Mouse (Mus musculus) hindlimb bud, embryonic 11.5 days (tissue): ENCODE measurements around the gene Nek2.
A peak's percentile ranks its signal among the peaks of the same experiment; 100 is the strongest.

Source experiments
- DNase-seq: peaks from one replicate; pipeline ENCODE4 v3.0.0-alpha.2; 2012; ENCODE audit warnings: low read depth, low spot score; ENCODE audit errors: extremely low spot score

Gene Nek2

DNA sequence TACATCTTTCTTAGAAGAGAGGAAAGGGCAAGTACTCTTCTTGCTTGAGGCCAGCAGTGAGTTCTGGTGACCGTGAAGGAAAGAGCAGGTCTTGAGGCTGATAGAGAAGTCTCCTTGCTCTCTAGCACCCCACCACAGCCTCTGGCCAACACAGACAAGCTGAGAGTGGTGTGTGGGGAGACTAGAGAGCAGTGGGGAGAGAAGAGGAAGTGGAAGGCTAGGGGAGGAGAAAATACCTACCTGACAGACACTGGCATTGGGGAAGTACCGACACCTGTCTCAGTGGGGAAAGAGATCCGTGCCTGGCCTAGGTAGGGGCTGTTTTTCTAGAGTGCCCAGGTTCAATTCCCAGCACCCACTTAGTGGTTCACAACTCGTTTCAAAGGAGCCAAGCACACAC, 7.0 kb upstream of the Nek2 start:
- no peak for DNase-seq

DNA sequence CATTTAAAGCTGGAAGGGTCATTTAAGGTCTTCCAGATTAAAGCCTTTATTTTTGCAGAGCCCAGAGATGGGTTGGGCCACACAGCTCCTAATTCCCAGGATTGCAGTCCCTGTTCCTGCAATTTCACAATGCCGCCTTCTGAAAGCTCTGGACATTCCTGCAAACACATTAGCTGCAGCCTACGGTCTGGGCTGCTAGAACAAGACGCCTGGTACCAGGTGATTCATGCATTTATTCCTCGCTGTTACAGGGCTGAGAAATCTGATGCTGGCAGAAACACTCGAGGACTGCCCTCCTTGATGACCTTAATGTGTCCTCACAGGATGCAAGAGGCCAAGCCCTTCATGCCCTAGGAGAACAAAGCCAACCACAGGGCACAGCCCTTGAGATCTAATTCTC, 6.3 kb upstream of the Nek2 start:
- DNase-seq, result no peak

DNA sequence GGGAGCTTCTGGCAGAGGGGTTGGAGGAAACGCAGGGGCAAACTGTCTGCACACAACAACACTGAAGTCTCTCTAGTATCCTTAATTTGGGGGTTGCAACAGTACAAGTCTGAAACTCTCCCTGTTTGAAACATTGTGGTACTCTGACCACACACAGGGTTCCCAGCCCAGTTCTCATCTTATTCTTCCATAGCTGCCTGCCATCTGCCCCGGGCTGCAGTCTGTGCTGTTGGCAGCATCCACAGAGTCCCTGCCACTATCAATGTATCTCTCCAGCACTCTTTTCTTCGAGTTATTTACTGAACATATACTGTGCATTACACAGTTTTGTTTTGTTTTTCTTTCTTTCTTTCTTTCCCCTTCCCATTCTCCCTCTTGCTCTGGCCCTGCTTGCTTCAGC, 4.6 kb upstream of the Nek2 start:
- no peak for DNase-seq

DNA sequence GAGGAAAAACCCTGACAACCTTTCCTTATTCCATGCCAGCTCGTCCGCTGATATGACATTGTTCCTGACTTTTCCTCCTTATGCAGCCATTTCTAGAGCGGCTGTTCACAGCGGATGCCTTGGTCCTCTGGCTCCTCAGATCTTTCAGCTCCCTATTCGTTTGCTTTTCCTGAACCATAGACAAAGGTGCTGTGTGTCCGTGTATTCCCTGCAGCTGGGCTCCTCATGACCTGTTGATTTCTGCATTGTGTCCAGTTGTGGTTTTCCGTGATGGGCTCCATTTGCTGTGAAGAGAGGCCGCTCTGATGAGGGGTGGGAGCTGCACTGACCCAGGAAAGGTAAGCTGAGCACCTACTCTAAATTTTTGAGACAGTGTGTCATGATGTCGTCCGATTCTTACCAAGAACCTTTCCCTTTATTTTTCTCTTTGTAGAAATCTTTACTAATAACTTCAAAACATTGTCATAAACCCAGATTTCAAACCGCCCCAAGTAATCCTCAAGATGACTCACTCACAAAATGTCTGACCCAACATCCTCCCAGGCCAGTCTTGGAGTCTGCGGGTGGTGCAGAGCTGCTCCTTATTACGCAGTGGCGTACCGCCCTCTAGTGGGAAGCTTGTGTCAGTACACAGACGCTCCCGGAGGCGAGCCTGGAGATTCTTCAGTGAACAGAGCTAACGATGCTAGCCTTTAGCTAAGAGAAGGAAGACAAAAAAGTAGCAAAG, 3.7 kb upstream of the Nek2 start:
- peak; percentile 77 for DNase-seq

DNA sequence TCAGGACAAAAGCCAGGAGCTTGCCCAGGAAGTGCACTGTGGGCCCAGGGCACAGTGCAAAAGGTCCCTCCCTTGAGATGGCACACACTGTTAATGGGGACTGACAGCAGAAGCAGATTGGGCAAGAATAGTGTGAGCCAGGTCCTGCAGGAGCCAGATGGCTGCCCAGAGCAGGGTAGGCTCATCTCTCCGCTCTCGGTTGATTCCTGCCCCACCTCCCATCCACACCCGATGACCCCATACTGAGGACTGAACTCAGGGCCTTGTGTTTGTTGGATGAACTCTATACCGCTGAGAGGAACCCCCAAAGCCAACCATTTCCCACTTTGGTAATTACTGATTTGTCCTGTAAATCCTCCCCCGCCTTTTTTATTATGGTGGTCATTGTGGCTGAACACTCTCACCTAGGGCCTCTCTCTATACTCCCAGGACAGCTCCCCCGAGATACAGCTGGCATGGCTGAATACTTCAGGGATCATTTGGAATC, 3.1 kb upstream of the Nek2 start:
- DNase-seq, result no peak

DNA sequence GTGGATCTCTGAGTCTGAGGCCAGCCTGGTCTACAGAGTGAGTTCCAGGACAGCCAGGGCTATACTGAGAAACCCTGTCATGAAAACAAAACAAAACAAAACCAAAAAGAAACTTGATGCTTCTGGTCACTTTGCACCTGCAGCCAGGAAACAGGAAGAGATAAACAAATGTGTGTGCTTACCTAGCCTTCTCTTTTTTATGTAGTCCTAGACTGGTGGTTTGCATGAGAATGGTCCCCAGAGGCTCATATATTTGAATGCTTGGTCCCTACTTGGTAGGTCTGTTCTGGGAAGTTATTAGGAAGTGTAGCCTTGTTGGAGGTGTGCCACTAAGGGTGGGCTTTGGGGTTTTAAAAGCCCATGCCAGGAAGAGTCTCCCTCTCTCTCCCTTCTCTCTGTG, 2.2 kb upstream of the Nek2 start:
- DNase-seq, result no peak

DNA sequence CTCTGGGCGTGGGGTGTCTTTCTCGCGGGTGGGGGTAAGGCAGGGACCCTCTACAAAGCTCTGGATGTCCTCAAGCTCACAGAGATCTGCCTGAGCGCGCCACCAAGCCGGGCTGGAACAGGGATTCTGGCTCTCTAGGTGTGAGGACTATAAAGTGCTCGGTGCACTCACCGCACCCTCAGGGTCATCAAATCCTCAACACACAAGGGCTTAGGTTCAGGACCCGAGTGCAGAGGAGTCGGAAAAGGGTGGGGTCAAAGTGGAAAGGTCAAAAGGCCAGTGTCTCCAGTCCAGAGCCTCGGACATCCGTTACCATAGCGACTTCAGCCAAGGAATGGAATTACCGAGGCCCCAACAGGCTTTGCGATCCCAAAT, 306 bp upstream of the Nek2 start:
- no peak for DNase-seq

DNA sequence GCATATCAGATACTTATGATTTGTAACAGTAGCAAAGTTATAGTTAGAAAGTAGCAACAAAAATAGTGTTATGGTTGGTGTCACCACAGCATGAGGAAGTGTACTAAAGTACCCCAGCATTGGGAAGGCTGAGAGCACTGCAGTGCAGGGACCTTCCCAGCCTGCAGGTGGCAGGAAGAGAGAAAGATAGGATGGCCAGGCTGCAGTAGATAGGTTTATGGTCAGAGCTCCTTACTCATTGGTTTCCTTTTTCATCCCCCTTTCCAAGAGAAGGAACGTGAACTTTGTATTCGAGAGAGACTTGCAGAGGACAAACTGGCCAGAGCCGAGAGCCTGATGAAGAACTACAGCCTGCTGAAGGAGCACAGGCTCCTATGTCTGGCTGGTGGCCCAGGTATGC, 7.9 kb downstream of the Nek2 start:
- no peak for DNase-seq

DNA sequence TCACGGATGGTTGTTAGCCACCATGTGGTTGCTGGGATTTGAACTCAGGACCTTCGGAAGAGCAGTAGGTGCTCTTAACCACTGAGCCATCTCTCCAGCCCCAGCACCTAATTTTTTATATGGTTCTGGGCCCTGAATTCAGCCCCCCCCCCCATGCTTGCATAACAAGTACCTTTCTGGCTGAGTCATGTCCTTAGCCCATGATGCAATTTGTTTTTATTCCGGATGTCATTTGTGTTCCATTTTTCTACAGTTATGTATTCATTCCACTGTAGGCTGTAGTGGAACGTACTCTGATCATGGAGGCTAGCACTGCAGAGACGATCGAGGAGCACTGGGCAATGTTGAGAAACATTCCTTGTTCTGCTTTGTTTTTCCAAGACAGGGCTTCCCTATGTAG, 12.2 kb downstream of the Nek2 start:
- no peak for DNase-seq

DNA sequence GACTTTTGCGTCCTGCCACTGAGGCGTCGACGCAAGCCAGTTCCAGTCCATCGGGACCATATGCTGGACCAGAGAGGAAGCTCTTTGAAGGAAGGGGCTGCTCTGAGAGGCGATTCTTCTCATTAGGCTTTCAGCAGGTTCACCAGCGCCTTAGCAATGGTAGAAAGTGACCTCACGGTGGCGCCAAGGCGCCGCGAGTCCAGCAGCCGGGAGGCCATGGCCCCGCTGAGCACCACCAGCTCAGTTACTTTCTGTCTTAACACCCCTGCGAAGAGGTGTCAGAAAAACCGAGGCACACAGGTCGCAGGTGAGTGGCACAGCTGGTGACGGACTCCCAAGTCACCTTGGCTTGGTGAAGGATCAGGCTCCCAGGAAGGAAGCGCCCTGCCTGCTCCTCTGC, 13.6 kb downstream of the Nek2 start:
- DNase-seq, result peak; percentile 42

DNA sequence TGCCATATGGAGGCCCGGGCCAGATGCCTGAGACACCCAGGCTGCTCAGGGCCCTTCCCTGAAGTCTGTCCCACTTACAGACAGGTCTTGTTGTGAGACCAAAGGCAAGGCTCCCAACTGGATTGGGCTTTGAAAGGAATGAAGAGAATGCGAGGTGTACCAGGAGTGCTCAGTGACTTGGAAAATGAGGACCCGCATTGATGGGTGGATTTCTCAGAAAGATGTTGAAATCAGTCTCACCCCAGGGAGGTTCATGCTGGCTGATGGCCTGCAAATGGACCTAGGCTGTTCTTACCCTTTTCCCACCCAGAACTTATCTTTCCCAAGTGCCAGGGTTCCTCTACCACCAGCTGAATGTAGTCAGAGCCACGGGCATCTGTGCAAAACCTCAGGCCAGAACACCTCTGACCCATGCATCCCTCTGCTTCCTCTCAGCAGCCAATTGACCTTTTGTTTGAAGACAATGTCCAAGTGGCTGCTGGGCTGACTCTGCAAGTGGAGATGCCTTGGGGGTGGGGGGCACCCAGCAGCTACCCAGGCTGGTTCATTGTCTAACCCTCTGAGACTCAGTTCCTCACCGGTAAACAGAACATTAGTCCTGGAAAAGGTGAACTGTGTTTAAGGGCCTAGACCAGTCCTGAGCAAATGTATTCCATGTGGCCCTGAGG, 15.2 kb downstream of the Nek2 start:
- no peak for DNase-seq

DNA sequence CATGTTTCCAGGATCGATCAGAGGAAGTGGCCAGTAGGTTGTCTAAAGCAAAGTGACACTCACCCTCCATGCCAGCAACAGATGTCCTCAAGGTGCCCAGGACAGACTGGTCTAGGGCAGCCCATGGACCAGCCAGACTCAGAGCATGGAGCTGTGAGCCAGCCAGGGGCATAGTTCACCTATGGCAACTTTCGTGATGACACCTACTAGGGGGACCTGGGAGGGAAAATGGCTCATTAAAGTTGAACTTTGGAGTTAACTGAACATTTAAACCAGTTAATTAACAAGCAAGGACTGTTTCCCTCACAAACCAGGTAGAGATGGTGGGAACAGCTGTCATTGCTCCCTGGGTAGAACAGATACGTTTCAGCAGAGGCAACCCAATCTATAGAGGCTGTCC, 16.4 kb downstream of the Nek2 start:
- DNase-seq, result no peak

DNA sequence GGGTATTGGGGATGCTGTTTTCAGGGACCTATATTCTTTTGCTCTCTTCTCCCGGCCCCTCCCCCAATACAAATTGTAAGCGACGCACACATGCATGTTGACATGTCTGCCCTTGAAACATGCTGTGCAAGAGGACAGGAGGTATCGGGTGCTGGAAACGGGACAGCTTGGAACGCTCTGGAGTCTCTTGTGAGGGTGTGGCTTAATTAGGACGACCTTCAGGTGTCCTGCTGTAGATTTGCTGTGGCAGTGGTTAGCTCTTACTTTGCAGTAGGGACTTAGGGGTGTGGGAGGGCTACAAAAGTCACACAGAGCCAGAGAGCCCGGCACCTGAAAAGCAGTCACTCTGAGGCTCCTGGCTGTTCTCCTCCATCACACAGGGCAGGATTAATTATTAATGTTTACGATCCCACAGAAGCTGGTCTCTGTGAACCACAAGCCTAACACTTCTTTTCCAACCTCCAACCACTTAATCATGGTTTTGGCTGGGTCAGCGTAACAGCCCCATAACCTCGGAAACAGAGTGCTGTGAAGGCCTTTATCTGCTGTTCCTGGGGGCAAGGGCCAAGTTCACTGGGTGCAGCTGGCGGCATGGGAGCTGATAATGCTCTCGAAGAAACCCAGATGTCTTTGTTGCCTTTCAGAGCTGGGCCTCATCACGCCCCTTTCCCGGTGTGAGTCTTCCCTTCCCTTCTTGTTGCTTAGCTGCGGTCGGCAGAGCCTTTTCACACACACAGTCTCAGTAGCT, 17.9 kb downstream of the Nek2 start:
- DNase-seq, result no peak

DNA sequence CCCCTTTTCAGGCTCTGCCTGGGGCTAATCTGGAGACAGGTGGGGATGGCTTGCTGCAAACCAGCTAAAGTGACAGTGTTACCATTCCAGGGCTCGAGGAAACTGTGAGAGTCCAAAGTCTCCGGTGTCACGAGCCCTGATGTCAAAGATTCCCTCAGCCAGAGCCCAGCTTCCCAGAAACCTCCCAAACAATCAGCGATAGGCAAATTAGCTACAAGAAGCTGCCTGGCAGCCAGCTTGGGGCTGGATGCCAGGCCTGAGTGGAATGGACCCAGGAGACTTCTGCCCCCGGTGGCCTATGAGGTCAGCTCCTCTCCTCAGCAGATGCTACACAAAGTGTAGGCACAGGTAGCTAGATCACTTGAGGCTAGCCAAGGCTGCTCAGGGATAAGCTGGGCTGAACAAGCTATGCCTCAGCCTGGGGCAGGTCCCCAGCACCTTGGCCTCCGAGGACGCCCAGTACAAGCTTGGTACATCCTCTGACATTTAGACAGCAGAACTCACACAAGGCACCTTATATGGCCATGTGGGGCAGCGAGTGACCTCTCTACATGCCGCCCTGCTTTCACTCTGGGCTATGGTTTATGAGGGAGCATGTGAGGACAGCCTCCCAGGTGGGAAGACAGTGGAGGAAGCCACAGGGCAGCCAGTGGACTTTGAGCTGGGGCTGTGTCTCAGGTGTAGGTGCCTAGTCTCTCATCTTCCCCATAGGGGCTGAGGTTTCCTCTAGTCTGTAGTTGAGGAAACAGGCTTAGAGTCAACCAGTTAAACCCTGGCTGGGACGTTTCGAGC, 19.7 kb downstream of the Nek2 start:
- DNase-seq, result no peak

DNA sequence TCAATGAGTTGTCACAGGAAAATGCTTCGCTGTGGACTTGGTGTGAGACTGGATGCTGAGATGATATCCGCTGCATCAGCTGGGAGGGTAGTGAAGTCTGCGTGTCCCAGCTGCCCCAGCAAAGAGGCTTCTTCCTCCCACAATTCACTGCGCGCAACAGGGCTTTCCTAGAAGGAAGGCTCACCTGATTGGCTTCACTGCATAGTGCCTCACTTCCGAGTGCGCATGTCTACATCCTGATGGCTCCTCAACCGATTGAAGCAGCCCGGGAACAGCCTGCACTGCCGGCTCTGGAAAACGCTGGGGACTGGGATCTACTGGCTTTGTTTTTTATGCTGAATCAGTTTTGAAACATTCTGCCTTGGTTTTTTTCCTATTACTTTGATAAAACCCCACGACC, 21.0 kb downstream of the Nek2 start:
- DNase-seq, result no peak

DNA sequence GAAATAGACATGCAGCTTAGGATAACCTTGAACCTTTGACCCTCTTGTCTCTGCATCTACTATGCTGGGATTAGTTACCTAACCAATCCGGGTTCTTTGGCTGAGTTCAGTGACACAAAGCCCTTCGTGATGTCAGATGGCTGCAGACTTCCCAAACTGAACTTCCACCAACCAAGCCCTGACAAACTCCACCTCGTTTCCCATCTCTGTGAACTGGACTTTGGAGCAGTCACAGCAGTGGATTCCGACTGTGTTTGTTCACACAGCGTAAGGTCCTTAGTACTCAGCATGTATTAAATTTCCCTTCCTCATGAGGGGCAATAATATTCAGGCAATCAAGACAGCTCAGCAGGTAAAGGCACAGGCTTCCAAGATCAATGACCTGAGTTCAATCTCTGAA, 25.4 kb downstream of the Nek2 start:
- no peak for DNase-seq

DNA sequence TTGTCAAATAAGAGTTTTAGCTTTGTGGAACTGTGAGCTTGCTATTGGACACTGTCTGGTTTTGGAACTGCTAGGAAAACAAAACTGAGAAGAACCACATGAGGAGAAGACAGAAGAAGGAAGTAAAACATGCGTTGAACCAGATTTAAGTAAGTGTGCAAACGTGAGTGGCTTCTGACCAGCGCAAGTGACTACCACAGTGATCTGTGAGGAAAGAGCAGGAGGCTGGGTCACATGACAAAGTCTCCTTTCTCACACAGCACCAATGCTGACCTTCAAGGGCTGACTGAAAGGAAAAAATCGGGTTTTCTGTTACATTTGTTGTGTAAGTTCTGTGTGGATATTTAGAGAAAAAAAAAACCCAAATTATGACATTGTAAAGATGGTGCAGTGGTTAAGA, 28.3 kb downstream of the Nek2 start:
- no peak for DNase-seq

DNA sequence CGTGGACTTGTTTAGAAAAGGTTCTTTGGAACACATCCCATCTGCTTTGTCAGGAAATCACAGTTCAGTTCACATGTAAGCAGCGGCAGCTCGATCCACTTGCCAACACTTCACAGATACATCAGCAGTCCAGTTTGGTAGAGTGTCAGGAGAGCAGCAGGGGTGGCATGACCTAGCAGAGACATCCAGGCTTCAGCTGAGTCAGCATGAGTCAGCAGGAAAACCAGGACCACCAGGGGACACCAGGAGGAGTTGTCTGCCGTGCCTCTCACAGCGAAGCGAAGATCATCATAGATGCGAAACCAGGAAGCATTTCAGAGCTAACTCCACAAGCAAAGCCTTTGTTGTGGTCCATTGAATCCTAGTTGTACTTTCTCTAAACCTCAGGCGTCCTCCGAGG, 32.2 kb downstream of the Nek2 start:
- no peak for DNase-seq

DNA sequence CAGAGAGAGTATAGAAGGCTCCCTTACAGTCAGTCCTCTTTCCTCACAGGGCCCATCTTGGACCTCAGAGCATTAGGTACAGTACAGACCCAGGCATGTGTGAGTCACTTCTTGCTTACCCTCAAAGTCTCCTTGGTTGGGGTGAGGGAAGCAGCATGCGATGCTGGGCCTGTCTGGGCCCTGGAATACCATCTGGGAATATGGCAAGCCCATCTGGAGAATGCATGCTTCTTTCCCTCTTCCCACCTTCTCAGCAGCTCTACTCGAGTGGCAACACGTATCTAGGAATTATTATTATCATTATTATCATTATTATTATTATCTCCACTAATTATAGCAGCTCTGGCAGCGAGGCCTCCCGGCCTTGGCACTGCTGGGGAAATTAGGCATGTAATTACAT, 33.5 kb downstream of the Nek2 start:
- DNase-seq, result no peak

DNA sequence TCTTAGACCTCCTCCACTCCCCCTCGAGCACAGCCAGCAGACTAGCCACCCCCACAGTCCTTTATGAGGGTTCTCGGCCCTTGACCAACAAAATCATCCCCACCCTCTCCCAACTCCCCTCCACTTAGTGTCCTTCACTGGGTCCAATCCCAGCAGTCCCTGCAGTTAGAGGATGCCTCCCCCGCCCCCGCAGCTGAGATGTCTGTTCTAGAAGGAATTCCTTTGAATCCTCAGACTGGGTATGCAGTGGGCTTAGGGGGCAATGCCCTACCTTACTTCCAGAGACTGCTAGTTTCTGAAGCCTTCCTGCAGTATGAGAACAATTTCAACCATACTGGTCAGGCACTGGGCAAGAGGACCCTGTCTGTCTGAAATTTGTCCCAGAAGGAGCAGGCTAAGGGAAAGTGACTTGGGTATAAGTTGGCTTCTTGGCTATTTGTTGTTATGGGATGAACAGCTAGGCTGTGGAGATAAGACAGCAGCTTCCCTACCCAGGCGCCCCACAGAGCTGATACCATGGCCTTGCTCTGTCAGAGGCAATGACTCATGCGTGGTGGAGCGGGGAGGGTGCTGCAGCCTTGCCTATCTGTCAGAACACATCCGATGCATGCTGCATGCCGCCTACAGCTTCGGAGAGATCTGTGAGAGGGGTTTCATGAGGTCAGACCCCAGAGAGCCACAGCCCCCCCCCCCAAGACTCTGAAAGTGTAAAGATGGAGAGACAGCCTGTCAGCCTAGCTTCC, 34.1 kb downstream of the Nek2 start:
- no peak for DNase-seq
